Mouse (Mus musculus): ENCODE results near the gene Tmtc2. TPM values are rescaled to one million over a fixed set of nuclear protein-coding genes. Genes with fewer than 3 reads are reported as not detected.

The Tmtc2 gene
- total and polyA plus RNA-seq, 2 experiments from 2014 or later, result 7.6 to 19.3 TPM

GRCm38 (mm10) chr10:105489970-105490735 lies 84.1 kb downstream of the Tmtc2 start:
- no peak overlapping the region for H3K27ac ChIP-seq
- DNase-seq (ENCODE audit: low spot score) (peak; percentile 62), ATAC-seq (peak; percentile 87)
- H3K9ac ChIP-seq (replicated peaks; ENCODE audit: low read length), result no peak overlapping the region
- no peaks in the 10 kb centered on the region for H3K9me3 ChIP-seq (ENCODE audit: low read length)
- TF ChIP-seq CTCF (IDR thresholded peaks at IDR 0.05; ENCODE audit: low read depth), result no peak
- no peaks in the 10 kb centered on the region for H3K27me3 ChIP-seq (ENCODE audit: insufficient read depth, low read length)
- H3K4me1 ChIP-seq (ENCODE audit: insufficient read depth, low read length), result peaks cover 4% of the 10 kb centered on the region; the same call in 1 of the 2 replicates
- H3K4me2 ChIP-seq (ENCODE audit: low read depth, low read length), result peak overlapping the region; percentile 34
- WGBS, result 35% methylated on average over 14 of the region's 14 CpGs
- no peaks in the 10 kb centered on the region for H3K36me3 ChIP-seq (ENCODE audit: insufficient read depth, low read length)
- H3K4me3 ChIP-seq (ENCODE audit: low read length), result no peak overlapping the region

GRCm38 (mm10) chr10:105486977-105487376 lies 87.3 kb downstream of the Tmtc2 start:
- 27% methylated on average over 4 of the region's 4 CpGs for WGBS
- no peak overlapping the region for H3K4me3 ChIP-seq (ENCODE audit: low read length)
- H3K27ac ChIP-seq, result no peak overlapping the region
- H3K4me2 ChIP-seq (ENCODE audit: low read depth, low read length), result no peak overlapping the region
- no peak overlapping the region for H3K9ac ChIP-seq (replicated peaks; ENCODE audit: low read length)
- H3K9me3 ChIP-seq (ENCODE audit: low read length), result no peaks in the 10 kb centered on the region
- H3K27me3 ChIP-seq (ENCODE audit: insufficient read depth, low read length), result no peaks in the 10 kb centered on the region
- DNase-seq (ENCODE audit: low spot score) (no peak), ATAC-seq (no peak)
- H3K4me1 ChIP-seq (ENCODE audit: insufficient read depth, low read length), result peaks cover 4% of the 10 kb centered on the region; the same call in 1 of the 2 replicates
- no peaks in the 10 kb centered on the region for H3K36me3 ChIP-seq (ENCODE audit: insufficient read depth, low read length)
- no peak for TF ChIP-seq CTCF (IDR thresholded peaks at IDR 0.05; ENCODE audit: low read depth)

GRCm38 (mm10) chr10:105484355-105485094 lies 89.7 kb downstream of the Tmtc2 start:
- no peaks in the 10 kb centered on the region for H3K27me3 ChIP-seq (ENCODE audit: insufficient read depth, low read length)
- no peak for DNase-seq (ENCODE audit: low spot score)
- no peak for TF ChIP-seq CTCF (IDR thresholded peaks at IDR 0.05; ENCODE audit: low read depth)
- H3K4me2 ChIP-seq (ENCODE audit: low read depth, low read length), result no peak overlapping the region
- H3K4me3 ChIP-seq (ENCODE audit: low read length), result no peak overlapping the region
- H3K9me3 ChIP-seq (ENCODE audit: low read length), result no peaks in the 10 kb centered on the region
- H3K4me1 ChIP-seq (ENCODE audit: insufficient read depth, low read length), result peaks cover 6% of the 10 kb centered on the region; the same call in 1 of the 2 replicates
- no peak overlapping the region for H3K9ac ChIP-seq (replicated peaks; ENCODE audit: low read length)
- peak; percentile 74 for ATAC-seq
- no peaks in the 10 kb centered on the region for H3K36me3 ChIP-seq (ENCODE audit: insufficient read depth, low read length)
- peak overlapping the region; percentile 37; the same call in 1 of the 2 replicates for H3K27ac ChIP-seq
- WGBS, result 46% methylated on average over 2 of the region's 2 CpGs

GRCm38 (mm10) chr10:105479771-105480170 lies 94.5 kb downstream of the Tmtc2 start:
- peak; percentile 43 for DNase-seq (ENCODE audit: low spot score)
- no peak overlapping the region for H3K9ac ChIP-seq (replicated peaks; ENCODE audit: low read length)
- 30% methylated on average over 11 of the region's 11 CpGs for WGBS
- H3K4me3 ChIP-seq (ENCODE audit: low read length), result no peak overlapping the region
- ATAC-seq, result no peak
- peak overlapping the region; percentile 17 for H3K4me2 ChIP-seq (ENCODE audit: low read depth, low read length)
- H3K9me3 ChIP-seq (ENCODE audit: low read length), result no peaks in the 10 kb centered on the region
- 0 out of 2 replicates have a peak, but pooled peaks cover 2% of the 10 kb centered on the region for H3K4me1 ChIP-seq (ENCODE audit: insufficient read depth, low read length)
- H3K27me3 ChIP-seq (ENCODE audit: insufficient read depth, low read length), result no peaks in the 10 kb centered on the region
- no peak for TF ChIP-seq CTCF (IDR thresholded peaks at IDR 0.05; ENCODE audit: low read depth)
- no peaks in the 10 kb centered on the region for H3K36me3 ChIP-seq (ENCODE audit: insufficient read depth, low read length)
- 0 out of 2 replicates have a peak overlapping the region, but pooled peaks have one; percentile 1 for H3K27ac ChIP-seq

- TF ChIP-seq CTCF (IDR thresholded peaks at IDR 0.05; ENCODE audit: low read depth), result no peak
- Histone ChIP-seq H3K4me2 (ENCODE audit: low read depth, low read length) (0 out of 2 replicates have a peak overlapping the region, but pooled peaks have one; percentile 13), H3K4me1 (ENCODE audit: insufficient read depth, low read length) (0 out of 2 replicates have a peak, but pooled peaks cover 2% of the 10 kb centered on the region), H3K36me3 (ENCODE audit: insufficient read depth, low read length) (no peaks in the 10 kb centered on the region), H3K9me3 (ENCODE audit: low read length) (no peaks in the 10 kb centered on the region), H3K9ac (replicated peaks; ENCODE audit: low read length) (no peak overlapping the region), H3K4me3 (ENCODE audit: low read length) (no peak overlapping the region), H3K27ac (peak overlapping the region; percentile 15; the same call in 1 of the 2 replicates), H3K27me3 (ENCODE audit: insufficient read depth, low read length) (no peaks in the 10 kb centered on the region)
- DNase-seq (ENCODE audit: low spot score), result no peak
- 67% methylated on average over 18 of the region's 18 CpGs for WGBS
- 0 out of 2 replicates have a peak, but pooled peaks have one; percentile 32 for ATAC-seq
Measured at GRCm38 (mm10) chr10:105477623-105478238, 96.5 kb downstream of the Tmtc2 start.

- ATAC-seq (no peak), DNase-seq (ENCODE audit: low spot score) (no peak)
- Histone ChIP-seq H3K4me3 (ENCODE audit: low read length) (no peak overlapping the region), H3K36me3 (ENCODE audit: insufficient read depth, low read length) (no peaks in the 10 kb centered on the region), H3K27ac (no peak overlapping the region), H3K9ac (replicated peaks; ENCODE audit: low read length) (no peak overlapping the region), H3K27me3 (ENCODE audit: insufficient read depth, low read length) (no peaks in the 10 kb centered on the region), H3K4me2 (ENCODE audit: low read depth, low read length) (no peak overlapping the region), H3K4me1 (ENCODE audit: insufficient read depth, low read length) (peaks cover 6% of the 10 kb centered on the region; the same call in 1 of the 2 replicates), H3K9me3 (ENCODE audit: low read length) (no peaks in the 10 kb centered on the region)
- no peak for TF ChIP-seq CTCF (IDR thresholded peaks at IDR 0.05; ENCODE audit: low read depth)
- WGBS, result 67% methylated on average over 6 of the region's 6 CpGs
Measured at GRCm38 (mm10) chr10:105474162-105474830, 100.0 kb downstream of the Tmtc2 start.
